Mouse (Mus musculus) lung, embryonic 15.5 days (tissue): ENCODE data around the gene Emc8. TPM values are rescaled to one million over a fixed set of nuclear protein-coding genes. Genes with fewer than 3 reads are reported as not detected.
"Not testable (repeated sequence)": the region's sequence is repeated elsewhere in the genome, so short reads cannot be mapped to it uniquely, and the experiment has no call there.

Experiments
- ATAC-seq: fragments of 200-750 bp; cut with Nextera tagmentation; 2 replicates; pipeline ENCODE4 v1.8.0; 2017; ENCODE audit warnings: moderate number of reproducible peaks, borderline replicate concordance; ENCODE audit not compliant: low FRiP score, low TSS enrichment; ENCODE audit errors: extremely low read depth
- H3K27ac ChIP-seq: fragments of 300-500 bp; sonication (generic); 2 replicates; pipeline ENCODE4 v1.5.1; 2015; ENCODE audit warnings: moderate library complexity, mild to moderate bottlenecking, inconsistent platforms
- H3K27me3 ChIP-seq: fragments of 300-500 bp; sonication (generic); 2 replicates; pipeline ENCODE4 v1.6.1; 2015; ENCODE audit warnings: inconsistent platforms
- H3K36me3 ChIP-seq: fragments of 300-500 bp; sonication (generic); 2 replicates; pipeline ENCODE4 v1.6.1; 2015; ENCODE audit warnings: inconsistent platforms
- H3K4me1 ChIP-seq: fragments of 300-500 bp; sonication (generic); 2 replicates; pipeline ENCODE4 v1.6.1; 2015; ENCODE audit warnings: inconsistent platforms
- H3K4me2 ChIP-seq: fragments of 300-500 bp; sonication (generic); 2 replicates; pipeline ENCODE4 v1.6.1; 2015; ENCODE audit warnings: inconsistent platforms, mild to moderate bottlenecking, moderate library complexity
- H3K4me3 ChIP-seq: fragments of 300-500 bp; sonication (generic); 2 replicates; pipeline ENCODE4 v1.5.1; 2015; ENCODE audit warnings: mild to moderate bottlenecking, inconsistent platforms
- H3K9ac ChIP-seq: fragments of 300-500 bp; sonication (generic); 2 replicates; pipeline ENCODE4 v1.6.1; 2015; ENCODE audit warnings: inconsistent platforms
- H3K9me3 ChIP-seq: fragments of 300-500 bp; sonication (generic); 2 replicates; pipeline ENCODE4 v1.6.1; 2016; ENCODE audit warnings: inconsistent platforms
- WGBS: fragments of 180-500 bp; shearing (Covaris S2); methylation state at CpG from one replicate; pipeline ENCODE4 v1.1.7; 2015; 5-methylcytosine and 5-hydroxymethylcytosine counted together
- polyA plus RNA-seq: library from polyadenylated mRNA; unstranded; fragments of >200 nt; fragmentation: Nextera tagmentation; extraction: Ambion mirVana; gene quantifications from 2 replicates; pipeline ENCODE4 v1.2.1, GENCODE M21; 2015

The Emc8 gene
- polyA plus RNA-seq, 1 experiment from 2014 or later, result 264 TPM

DNA sequence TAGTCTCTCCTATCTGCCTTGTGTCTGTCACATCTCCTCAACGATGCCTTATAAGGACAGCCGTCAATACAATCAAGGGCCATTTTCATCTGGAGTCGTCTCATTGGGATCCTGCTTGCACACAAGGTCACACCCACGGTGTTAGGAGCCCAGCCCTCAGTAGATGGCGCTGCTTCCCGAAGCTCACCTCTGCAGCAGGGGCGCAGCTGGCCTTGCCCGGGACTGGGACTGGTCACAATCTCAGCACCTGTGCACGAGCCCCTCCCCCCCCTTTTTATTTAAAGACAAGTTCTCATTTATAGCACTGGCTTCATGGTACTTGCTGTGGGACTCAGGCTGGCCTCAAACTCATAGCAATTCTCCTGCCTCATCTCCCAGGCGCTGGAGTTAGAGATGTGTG lies 15.2 kb upstream of the Emc8 start:
- ATAC-seq, result no peak
- no peak overlapping the region for H3K4me2 ChIP-seq
- no peak overlapping the region for H3K4me3 ChIP-seq
- no peak overlapping the region for H3K27ac ChIP-seq
- H3K27me3 ChIP-seq, result peaks cover 25% of the 10 kb centered on the region
- no peaks in the 10 kb centered on the region for H3K9me3 ChIP-seq
- H3K36me3 ChIP-seq, result no peaks in the 10 kb centered on the region
- WGBS, result 14% methylated on average over 10 of the region's 10 CpGs
- no peak overlapping the region for H3K9ac ChIP-seq
- H3K4me1 ChIP-seq, result peaks cover 8% of the 10 kb centered on the region

DNA sequence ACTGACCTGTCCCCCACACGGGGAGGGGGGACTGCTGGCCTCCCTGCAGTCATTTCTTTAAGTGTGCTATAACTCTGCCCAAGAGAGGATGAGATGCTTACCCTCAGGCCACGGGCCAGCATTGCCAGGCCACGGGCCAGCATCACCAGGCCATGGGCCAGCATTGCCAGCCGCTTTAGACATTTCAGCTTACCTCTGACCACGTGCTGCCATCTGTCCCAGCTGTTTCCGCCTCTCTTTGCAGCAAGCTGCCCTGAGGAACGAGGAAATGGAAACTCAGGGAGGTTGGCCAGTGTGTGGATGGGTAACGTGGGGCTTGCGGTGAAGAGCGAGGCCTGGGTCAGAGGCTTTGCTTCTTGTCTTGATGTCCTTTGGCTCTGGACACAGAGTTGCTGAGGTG lies 12.7 kb upstream of the Emc8 start:
- Histone ChIP-seq H3K4me3 (no peak overlapping the region), H3K36me3 (no peaks in the 10 kb centered on the region), H3K27ac (no peak overlapping the region), H3K4me2 (no peak overlapping the region), H3K4me1 (peaks cover 8% of the 10 kb centered on the region), H3K9me3 (no peaks in the 10 kb centered on the region), H3K27me3 (peaks cover 8% of the 10 kb centered on the region), H3K9ac (no peak overlapping the region)
- no peak for ATAC-seq
- WGBS, result 72% methylated on average over 10 of the region's 10 CpGs

- H3K27me3 ChIP-seq, H3K4me3 ChIP-seq, H3K9me3 ChIP-seq, H3K36me3 ChIP-seq, H3K27ac ChIP-seq, H3K4me2 ChIP-seq, H3K9ac ChIP-seq, H3K4me1 ChIP-seq, ATAC-seq: not testable (repeated sequence)
- WGBS, result 39% methylated on average over 7 of the region's 7 CpGs
Measured at GRCm38 (mm10) chr8:120680405-120680804, 12.0 kb upstream of the Emc8 start.

- 31% methylated on average over 11 of the region's 11 CpGs for WGBS
- no peak overlapping the region for H3K9ac ChIP-seq
- no peak overlapping the region for H3K4me3 ChIP-seq
- peaks cover 8% of the 10 kb centered on the region for H3K27me3 ChIP-seq
- no peaks in the 10 kb centered on the region for H3K36me3 ChIP-seq
- no peak overlapping the region for H3K27ac ChIP-seq
- H3K4me2 ChIP-seq, result no peak overlapping the region
- no peak for ATAC-seq
- H3K9me3 ChIP-seq, result no peaks in the 10 kb centered on the region
- H3K4me1 ChIP-seq, result peaks cover 3% of the 10 kb centered on the region
Measured at GRCm38 (mm10) chr8:120679629-120680387, 11.4 kb upstream of the Emc8 start.

GRCm38 (mm10) chr8:120678447-120678846 lies 10.1 kb upstream of the Emc8 start:
- H3K4me3 ChIP-seq, result no peak overlapping the region
- no peak overlapping the region for H3K27ac ChIP-seq
- H3K36me3 ChIP-seq, result peaks cover 8% of the 10 kb centered on the region
- H3K9ac ChIP-seq, result no peak overlapping the region
- H3K4me1 ChIP-seq, result no peaks in the 10 kb centered on the region; the same call in 1 of the 2 replicates
- 12% methylated on average over 10 of the region's 10 CpGs for WGBS
- no peak overlapping the region for H3K4me2 ChIP-seq
- H3K9me3 ChIP-seq, result no peaks in the 10 kb centered on the region
- ATAC-seq, result no peak
- H3K27me3 ChIP-seq, result peaks cover 8% of the 10 kb centered on the region

- no peaks in the 10 kb centered on the region; the same call in 1 of the 2 replicates for H3K4me1 ChIP-seq
- H3K4me2 ChIP-seq, result no peak overlapping the region
- H3K36me3 ChIP-seq, result peaks cover 32% of the 10 kb centered on the region
- H3K27ac ChIP-seq, result no peak overlapping the region
- WGBS, result 67% methylated on average over 8 of the region's 8 CpGs
- no peak overlapping the region for H3K4me3 ChIP-seq
- no peaks in the 10 kb centered on the region for H3K9me3 ChIP-seq
- H3K9ac ChIP-seq, result no peak overlapping the region
- no peak for ATAC-seq
- peaks cover 8% of the 10 kb centered on the region for H3K27me3 ChIP-seq
Measured at GRCm38 (mm10) chr8:120675718-120676117, 7.3 kb upstream of the Emc8 start.

DNA sequence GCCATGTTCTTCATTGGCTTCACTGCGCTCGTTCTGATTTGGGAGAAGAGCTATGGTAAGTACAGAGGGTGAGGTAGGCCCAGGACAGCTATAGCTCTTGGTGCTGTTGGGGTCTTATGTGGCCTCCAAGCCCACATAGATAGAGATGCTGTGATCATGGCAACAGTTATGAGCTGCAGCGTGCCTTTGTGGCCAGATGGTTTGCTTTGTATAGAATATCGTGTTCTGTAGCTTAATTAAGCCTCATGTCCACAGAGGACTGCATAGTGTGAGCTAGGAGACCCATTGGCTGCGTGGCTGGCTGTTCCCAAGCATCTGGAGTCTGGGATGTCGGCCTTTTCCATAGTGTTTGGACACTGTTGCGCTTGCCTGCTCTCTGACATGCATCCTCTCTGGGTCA lies 4.9 kb upstream of the Emc8 start:
- no peaks in the 10 kb centered on the region for H3K9me3 ChIP-seq
- no peak overlapping the region for H3K4me2 ChIP-seq
- H3K4me3 ChIP-seq, result no peak overlapping the region
- 95% methylated on average over 7 of the region's 7 CpGs for WGBS
- peaks cover 43% of the 10 kb centered on the region for H3K36me3 ChIP-seq
- peaks cover 6% of the 10 kb centered on the region for H3K4me1 ChIP-seq
- no peak for ATAC-seq
- no peak overlapping the region for H3K27ac ChIP-seq
- no peaks in the 10 kb centered on the region for H3K27me3 ChIP-seq
- no peak overlapping the region for H3K9ac ChIP-seq

DNA sequence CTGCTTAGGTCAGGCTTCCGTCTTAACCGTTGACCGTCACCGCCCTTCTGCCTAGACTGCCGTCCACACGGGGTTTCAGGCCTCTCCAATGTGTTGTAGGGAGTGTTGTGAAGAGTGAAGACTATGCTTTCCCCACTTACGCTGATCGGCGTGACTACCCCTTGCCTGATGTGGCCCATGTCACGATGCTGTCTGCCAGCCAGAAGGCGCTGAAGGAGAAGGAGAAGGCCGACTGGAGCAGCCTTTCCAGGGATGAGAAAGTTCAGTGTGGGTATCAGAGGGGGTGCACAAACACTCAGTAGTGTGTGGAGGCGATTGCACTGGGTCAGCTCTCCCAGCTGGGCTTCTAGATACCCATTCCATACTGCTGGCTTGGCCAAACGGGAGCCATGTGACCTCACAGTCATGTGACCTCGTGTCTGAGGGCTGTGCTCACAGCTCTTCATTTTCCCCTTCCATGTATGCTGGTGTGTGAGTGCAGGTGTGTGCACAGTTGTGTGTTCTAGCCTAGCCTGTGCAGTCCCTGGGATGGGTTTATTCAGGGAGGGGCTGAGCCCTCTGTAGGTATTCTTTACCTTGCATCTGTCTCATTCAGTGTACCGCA lies 4.4 kb upstream of the Emc8 start:
- no peak for ATAC-seq
- 88% methylated on average over 16 of the region's 16 CpGs for WGBS
- Histone ChIP-seq H3K4me3 (no peak overlapping the region), H3K9ac (no peak overlapping the region), H3K27me3 (no peaks in the 10 kb centered on the region), H3K4me1 (peaks cover 6% of the 10 kb centered on the region), H3K27ac (no peak overlapping the region), H3K4me2 (no peak overlapping the region), H3K36me3 (peaks cover 43% of the 10 kb centered on the region), H3K9me3 (no peaks in the 10 kb centered on the region)

DNA sequence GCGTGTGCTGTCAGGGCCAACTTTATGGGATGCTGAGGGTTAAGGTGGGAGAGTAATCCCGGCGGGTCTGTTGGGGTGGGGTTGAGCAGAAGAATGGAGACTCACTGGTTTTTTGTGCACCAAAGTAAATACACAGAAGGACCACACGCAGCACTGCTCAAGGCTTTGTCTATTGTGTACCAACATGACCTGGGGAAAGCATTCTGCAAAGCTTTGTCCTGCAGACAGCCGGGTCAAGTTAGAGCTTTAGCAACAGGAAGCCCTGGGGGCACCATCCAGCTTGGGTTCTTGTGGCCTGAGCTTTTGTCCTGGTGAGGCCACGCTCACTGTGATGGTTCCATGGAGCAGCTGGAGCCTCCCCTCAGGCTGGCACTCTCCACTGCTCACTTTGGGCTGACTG lies 3.4 kb upstream of the Emc8 start:
- no peak for ATAC-seq
- Histone ChIP-seq H3K9me3 (no peaks in the 10 kb centered on the region), H3K27ac (no peak overlapping the region), H3K36me3 (peaks cover 43% of the 10 kb centered on the region), H3K27me3 (no peaks in the 10 kb centered on the region), H3K4me2 (no peak overlapping the region), H3K4me1 (peaks cover 11% of the 10 kb centered on the region), H3K9ac (no peak overlapping the region), H3K4me3 (no peak overlapping the region)
- 48% methylated on average over 6 of the region's 6 CpGs for WGBS

- WGBS, result under 1% methylated on average over 82 of the region's 105 CpGs
- Histone ChIP-seq H3K9me3 (no peaks in the 10 kb centered on the region), H3K4me1 (peaks cover 38% of the 10 kb centered on the region), H3K9ac (peak within 1 kb of the TSS; percentile 96), H3K4me3 (peak within 1 kb of the TSS; percentile 81), H3K36me3 (peaks cover 31% of the 10 kb centered on the region), H3K4me2 (peak within 1 kb of the TSS; percentile 83), H3K27ac (peak within 1 kb of the TSS; percentile 80), H3K27me3 (no peaks in the 10 kb centered on the region)
- ATAC-seq, result peak; percentile 94
Measured at GRCm38 (mm10) chr8:120667561-120668373, 606 bp downstream of the Emc8 start, which contains the start of the genes Gm27021 and Cox4i1. Gm27021 (minus strand) TSS chr8:120668079. Cox4i1 (plus strand) TSS chr8:120668222.

- peaks cover 38% of the 10 kb centered on the region for H3K4me1 ChIP-seq
- peak overlapping the region; percentile 30; the same call in 1 of the 2 replicates for H3K27ac ChIP-seq
- WGBS, result 3% methylated on average over 17 of the region's 17 CpGs
- peak overlapping the region; percentile 82 for H3K4me2 ChIP-seq
- peaks cover 22% of the 10 kb centered on the region for H3K36me3 ChIP-seq
- ATAC-seq, result no peak
- H3K9ac ChIP-seq, result peak overlapping the region; percentile 88
- peak overlapping the region; percentile 81 for H3K4me3 ChIP-seq
- no peaks in the 10 kb centered on the region for H3K27me3 ChIP-seq
- no peaks in the 10 kb centered on the region for H3K9me3 ChIP-seq
Measured at GRCm38 (mm10) chr8:120666807-120667470, 1.4 kb downstream of the Emc8 start.
